ENCODE assay signal across 22 mouse cellular contexts in the genomic region with DNA sequence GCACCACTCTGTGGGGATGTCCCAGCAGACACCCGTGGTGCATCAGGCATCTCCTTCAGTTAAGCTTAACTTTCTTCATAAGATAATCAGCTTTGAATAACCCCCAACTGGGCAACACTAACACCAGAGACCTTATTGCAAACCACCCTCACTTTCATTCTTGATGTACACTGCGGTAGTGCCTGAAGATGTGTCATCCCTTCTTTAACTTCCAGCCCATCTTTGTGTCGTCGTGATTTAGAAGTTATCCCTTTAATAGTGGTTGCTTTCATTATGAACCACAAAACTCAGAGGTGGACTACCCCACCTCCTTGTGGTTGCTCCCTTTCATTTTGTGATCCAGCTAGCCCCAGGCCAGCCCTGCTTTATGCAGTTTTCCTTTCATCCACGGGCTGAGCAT.
DNase-seq lines count a peak whose midpoint lies in the region; ATAC-seq and TF ChIP-seq lines count a peak whose summit lies in the region.
"Had no signal": no experiment of that assay in that cellular context is flagged by ENCODE, and none has a peak within 500 bp of the region (broad histone marks: within the 10 kb centered on the region; RNA-seq: fewer than 3 reads in every experiment).

No protein-coding gene starts in this region.

- no peak for ATAC-seq in hindbrain, embryonic 13.5 days (ENCODE audit: low FRiP score)
- no peak for ATAC-seq in hindbrain, embryonic 16.5 days
- peak; percentile 68; the same call in 1 of the 2 replicates for ATAC-seq in midbrain, embryonic 15.5 days (replicated peaks)
- no peak for ATAC-seq in midbrain, embryonic 11.5 days (ENCODE audit: low FRiP score)
- ATAC-seq in inflammation-experienced regulatory T-cells, adult 6 months, result peak; percentile 57
- ATAC-seq: intestine, postnatal 0 days; Patski had no signal

- H3K4me2 ChIP-seq in hindbrain, embryonic 13.5 days, result no peak overlapping the region
- H3K4me2 ChIP-seq in hindbrain, embryonic 16.5 days (ENCODE audit: low read length), result no peak overlapping the region
- H3K4me2 ChIP-seq in midbrain, embryonic 15.5 days, result no peak overlapping the region
- H3K4me2 ChIP-seq in midbrain, embryonic 11.5 days, result no peak overlapping the region
- H3K4me2 ChIP-seq in CH12.LX (ENCODE audit: insufficient read depth, low read depth, poor library complexity, severe bottlenecking), result peak overlapping the region; percentile 53
- H3K4me2 ChIP-seq: embryonic facial prominence, embryonic 15.5 days had no signal

- no peak for TF ChIP-seq CTCF in CH12.LX (conservative IDR thresholded peaks at IDR 0.05 in 1 of 2, IDR thresholded peaks at IDR 0.05 in 1 of 2; ENCODE audit: low read depth in 2 of 2, low read length in 2 of 2)

- TF ChIP-seq RAD21 in CH12.LX (IDR thresholded peaks at IDR 0.05; ENCODE audit: low read depth, low read length), result no peak; the same call in 1 of the 2 replicates

- WGBS in hindbrain, embryonic 13.5 days, result 65% methylated on average over 5 of the region's 5 CpGs
- WGBS in hindbrain, embryonic 16.5 days, result 46% methylated on average over 5 of the region's 5 CpGs
- 34% methylated on average over 5 of the region's 5 CpGs for WGBS in midbrain, embryonic 15.5 days
- WGBS in midbrain, embryonic 11.5 days, result 55% methylated on average over 5 of the region's 5 CpGs

- in situ Hi-C loops in CH12.LX (cut with MboI; ENCODE audit: low pct_ligation_motif_present, low pct_unique_long_range_greater_than_20kb, low sequenced_read_pairs), result no loop called here

- no peak overlapping the region for H3K9ac ChIP-seq in hindbrain, embryonic 13.5 days
- H3K9ac ChIP-seq in hindbrain, embryonic 16.5 days (ENCODE audit: low read depth, low read length), result no peak overlapping the region
- H3K9ac ChIP-seq in midbrain, embryonic 15.5 days, result no peak overlapping the region
- H3K9ac ChIP-seq in midbrain, embryonic 11.5 days (ENCODE audit: low read length), result no peak overlapping the region
- H3K9ac ChIP-seq in CH12.LX (ENCODE audit: insufficient read depth, low read depth), result peak overlapping the region; percentile 24
- H3K9ac ChIP-seq: embryonic facial prominence, embryonic 15.5 days had no signal

- H3K79me2 ChIP-seq in CH12.LX (replicated peaks; ENCODE audit: control insufficient read depth, extremely low read depth, insufficient read depth, poor library complexity, severe bottlenecking), result no peaks in the 10 kb centered on the region

- no peak for DNase-seq in midbrain, embryonic 11.5 days (ENCODE audit: low spot score, missing footprints)
- peak; percentile 54 for DNase-seq in CH12.LX (ENCODE audit: extremely low read depth)
- no peak for DNase-seq in cerebellum, postnatal 25 days
- DNase-seq: adrenal gland, adult 8-10 months; adrenal gland, postnatal 36 days; cerebellum, adult 2 months; cerebellum, postnatal 10 days; embryo, embryonic 11 days; gastrocnemius, postnatal 10 days; heart, adult 18-20 months; heart, postnatal 10 days; heart, postnatal 4 days; kidney, adult 8-10 months had no signal

- H3K4me1 ChIP-seq in hindbrain, embryonic 13.5 days (replicated peaks), result peaks cover 36% of the 10 kb centered on the region
- H3K4me1 ChIP-seq in hindbrain, embryonic 16.5 days (ENCODE audit: control insufficient read depth, insufficient read depth, low read depth, low read length), result peaks cover 3% of the 10 kb centered on the region; the same call in 1 of the 2 replicates
- peaks cover 26% of the 10 kb centered on the region for H3K4me1 ChIP-seq in midbrain, embryonic 15.5 days
- H3K4me1 ChIP-seq in midbrain, embryonic 11.5 days (ENCODE audit: control insufficient read depth, insufficient read depth, low read length), result peaks cover 4% of the 10 kb centered on the region
- H3K4me1 ChIP-seq in CH12.LX (ENCODE audit: control insufficient read depth in 1 of 2, insufficient read depth in 2 of 2), result peaks cover 0 to 38% of the 10 kb centered on the region in 2 experiments; a peak in 3 of 4 replicates

- H3K9me3 ChIP-seq in hindbrain, embryonic 13.5 days, result no peaks in the 10 kb centered on the region
- no peaks in the 10 kb centered on the region for H3K9me3 ChIP-seq in hindbrain, embryonic 16.5 days (ENCODE audit: control insufficient read depth, low read length)
- H3K9me3 ChIP-seq in midbrain, embryonic 15.5 days, result no peaks in the 10 kb centered on the region
- no peaks in the 10 kb centered on the region for H3K9me3 ChIP-seq in midbrain, embryonic 11.5 days (ENCODE audit: control insufficient read depth, low read length)
- no peaks in the 10 kb centered on the region for H3K9me3 ChIP-seq in CH12.LX (replicated peaks; ENCODE audit: low read length)
- H3K9me3 ChIP-seq: embryonic facial prominence, embryonic 15.5 days; heart, embryonic 10.5 days had no signal

- H3K36me3 ChIP-seq in hindbrain, embryonic 13.5 days, result no peaks in the 10 kb centered on the region
- H3K36me3 ChIP-seq in hindbrain, embryonic 16.5 days (ENCODE audit: control insufficient read depth, insufficient read depth, low read length), result no peaks in the 10 kb centered on the region
- no peaks in the 10 kb centered on the region for H3K36me3 ChIP-seq in midbrain, embryonic 15.5 days (replicated peaks)
- H3K36me3 ChIP-seq in midbrain, embryonic 11.5 days (ENCODE audit: control insufficient read depth, insufficient read depth, low read length), result no peaks in the 10 kb centered on the region
- peaks cover 0 to 12% of the 10 kb centered on the region in 2 experiments for H3K36me3 ChIP-seq in CH12.LX (replicated peaks in 1 of 2; ENCODE audit: control insufficient read depth in 1 of 2, insufficient read depth in 1 of 2, low read length in 1 of 2)
- H3K36me3 ChIP-seq: embryonic facial prominence, embryonic 15.5 days; heart, embryonic 10.5 days had no signal

- H3K27me3 ChIP-seq in hindbrain, embryonic 13.5 days, result no peaks in the 10 kb centered on the region
- no peaks in the 10 kb centered on the region for H3K27me3 ChIP-seq in hindbrain, embryonic 16.5 days (replicated peaks; ENCODE audit: control insufficient read depth, insufficient read depth, low read length)
- no peaks in the 10 kb centered on the region for H3K27me3 ChIP-seq in midbrain, embryonic 15.5 days (replicated peaks)
- no peaks in the 10 kb centered on the region for H3K27me3 ChIP-seq in midbrain, embryonic 11.5 days (ENCODE audit: control insufficient read depth, insufficient read depth, low read length)
- no peaks in the 10 kb centered on the region for H3K27me3 ChIP-seq in CH12.LX (replicated peaks)
- H3K27me3 ChIP-seq: embryonic facial prominence, embryonic 15.5 days; Patski had no signal

- TF ChIP-seq POLR2A in CH12.LX (IDR thresholded peaks at IDR 0.05; ENCODE audit: low read depth, low read length), result no peak

- H3K4me3 ChIP-seq in hindbrain, embryonic 13.5 days, result no peak overlapping the region
- no peak overlapping the region for H3K4me3 ChIP-seq in hindbrain, embryonic 16.5 days (ENCODE audit: low read length)
- no peak overlapping the region for H3K4me3 ChIP-seq in midbrain, embryonic 15.5 days
- no peak overlapping the region for H3K4me3 ChIP-seq in midbrain, embryonic 11.5 days (ENCODE audit: low read depth, low read length)
- peak overlapping the region in 1 of 3 experiments; percentile 0 for H3K4me3 ChIP-seq in CH12.LX (replicated peaks in 1 of 3; ENCODE audit: low read depth in 2 of 3, low read length in 2 of 3, poor library complexity in 1 of 3)
- H3K4me3 ChIP-seq: embryonic facial prominence, embryonic 15.5 days; erythroblast, embryonic 14.5 days; heart, embryonic 10.5 days had no signal

- no peak for TF ChIP-seq EP300 in CH12.LX (IDR thresholded peaks at IDR 0.05; ENCODE audit: low read length)

- H3K27ac ChIP-seq in hindbrain, embryonic 13.5 days, result peak overlapping the region; percentile 23; the same call in 1 of the 2 replicates
- H3K27ac ChIP-seq in hindbrain, embryonic 16.5 days (ENCODE audit: low read depth, low read length), result no peak overlapping the region
- H3K27ac ChIP-seq in midbrain, embryonic 15.5 days, result no peak overlapping the region
- no peak overlapping the region for H3K27ac ChIP-seq in midbrain, embryonic 11.5 days (ENCODE audit: low read depth, low read length)
- H3K27ac ChIP-seq in CH12.LX (ENCODE audit: insufficient read depth, low read depth), result no peak overlapping the region
- H3K27ac ChIP-seq: embryonic facial prominence, embryonic 15.5 days; heart, embryonic 10.5 days had no signal

- dilution Hi-C loops in CH12.LX (cut with MboI; ENCODE audit: extremely low pct_ligation_motif_present, extremely low pct_unique_long_range_greater_than_20kb, low sequenced_read_pairs), result no loop called here

TF ChIP-seq in CH12.LX, 34 proteins besides CTCF, POLR2A, EP300 and RAD21:
- TF ChIP-seq MXI1 (IDR thresholded peaks at IDR 0.05; ENCODE audit: low read depth, low read length) (no peak), USF2 (conservative IDR thresholded peaks at IDR 0.05; ENCODE audit: low read depth, low read length) (no peak), MEF2A (IDR thresholded peaks at IDR 0.05; ENCODE audit: borderline replicate concordance, low read depth, low read length) (no peak), CHD2 (IDR thresholded peaks at IDR 0.05; ENCODE audit: low read length) (no peak), TCF12 (IDR thresholded peaks at IDR 0.05; ENCODE audit: low read depth, low read length) (no peak), CHD1 (IDR thresholded peaks at IDR 0.05; ENCODE audit: low read depth, low read length) (no peak), USF1 (IDR thresholded peaks at IDR 0.05; ENCODE audit: low read depth, low read length) (no peak), ELF1 (IDR thresholded peaks at IDR 0.05; ENCODE audit: low read depth, low read length) (no peak), ETS1 (conservative IDR thresholded peaks at IDR 0.05; ENCODE audit: low read depth, low read length) (no peak), GABPA (IDR thresholded peaks at IDR 0.05; ENCODE audit: insufficient replicate concordance, low read depth, low read length) (no peak), BHLHE40 (IDR thresholded peaks at IDR 0.05; ENCODE audit: low read depth, low read length) (no peak), JUND (conservative IDR thresholded peaks at IDR 0.05; ENCODE audit: low read depth, low read length) (no peak), ZC3H11A (IDR thresholded peaks at IDR 0.05; ENCODE audit: low read depth, low read length) (no peak)

Comparison
In these comparisons a context has a peak if more than half of its experiments do, and no peak if none do; other contexts are left out.
1. ATAC-seq: peak in midbrain, embryonic 15.5 days (single experiment) and inflammation-experienced regulatory T-cells, adult 6 months (single experiment); none in hindbrain, embryonic 13.5 days (single experiment), hindbrain, embryonic 16.5 days (single experiment) and midbrain, embryonic 11.5 days (single experiment).